Mouse (Mus musculus) forebrain, embryonic 12.5 days (tissue): ENCODE measurements around the gene Rala. TPM values are rescaled to one million over a fixed set of nuclear protein-coding genes. Genes with fewer than 3 reads are reported as not detected.

ENCODE experiments used
- ATAC-seq: fragments of 200-750 bp; cut with Nextera tagmentation; 2 replicates; pipeline ENCODE4 v1.8.0; 2017; ENCODE audit warnings: moderate TSS enrichment; ENCODE audit not compliant: low FRiP score
- H3K27ac ChIP-seq: fragments of 300-500 bp; sonication (generic); 2 replicates; pipeline ENCODE4 v1.5.1; 2016; ENCODE audit warnings: mild to moderate bottlenecking
- H3K27me3 ChIP-seq: fragments of 300-500 bp; sonication (generic); 2 replicates; pipeline ENCODE4 v1.6.1; 2016; ENCODE audit warnings: mild to moderate bottlenecking
- H3K36me3 ChIP-seq: fragments of 300-500 bp; sonication (generic); replicated peaks from 2 replicates; pipeline ENCODE4 v1.6.1; 2016; ENCODE audit warnings: mild to moderate bottlenecking
- H3K4me1 ChIP-seq: fragments of 300-500 bp; sonication (generic); 2 replicates; pipeline ENCODE4 v1.6.1; 2016
- H3K4me2 ChIP-seq: fragments of 300-500 bp; sonication (generic); 2 replicates; pipeline ENCODE4 v1.6.1; 2016; ENCODE audit warnings: mild to moderate bottlenecking, moderate library complexity
- H3K4me3 ChIP-seq: fragments of 300-500 bp; sonication (generic); replicated peaks from 2 replicates; pipeline ENCODE4 v1.5.1; 2016; ENCODE audit warnings: mild to moderate bottlenecking
- H3K9ac ChIP-seq: fragments of 300-500 bp; sonication (generic); 2 replicates; pipeline ENCODE4 v1.6.1; 2016; ENCODE audit warnings: mild to moderate bottlenecking
- H3K9me3 ChIP-seq: fragments of 300-500 bp; sonication (generic); 2 replicates; pipeline ENCODE4 v1.6.1; 2016
- WGBS: fragments of 180-500 bp; shearing (Covaris S2); methylation state at CpG from one replicate; pipeline ENCODE4 v1.1.7; 2016; 5-methylcytosine and 5-hydroxymethylcytosine counted together
- polyA plus RNA-seq: library from polyadenylated mRNA; unstranded; fragments of >200 nt; fragmentation: Nextera tagmentation; extraction: Ambion mirVana; gene quantifications from 2 replicates; pipeline ENCODE4 v1.2.1, GENCODE M21; 2016

Rala gene
- polyA plus RNA-seq, 1 experiment from 2014 or later: 134 TPM

DNA sequence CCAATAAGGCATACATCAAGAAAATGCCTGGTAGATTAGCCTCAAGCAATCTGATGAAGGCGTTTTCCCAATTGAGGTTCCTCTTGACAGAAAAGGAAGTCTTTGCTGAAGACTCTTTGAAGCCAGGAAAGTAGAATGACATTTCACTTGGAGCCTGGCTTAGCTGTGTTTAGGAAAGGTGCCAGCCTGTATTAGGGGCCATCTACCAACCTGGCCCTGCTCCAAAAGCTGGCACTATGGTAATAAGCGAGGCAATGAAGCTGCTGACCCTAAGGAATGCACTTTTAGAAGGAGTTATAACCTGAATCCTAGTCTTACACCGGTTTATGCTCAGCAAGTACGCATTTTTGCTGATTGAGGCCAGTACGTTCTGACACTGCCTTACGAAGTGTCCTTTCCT is 83.5 kb downstream of the Rala start:
- H3K27ac ChIP-seq: no peak overlapping the region
- ATAC-seq: no peak
- no peaks in the 10 kb centered on the region for H3K36me3 ChIP-seq
- no peak overlapping the region for H3K4me2 ChIP-seq
- 92% methylated on average over 6 of the region's 6 CpGs for WGBS
- H3K9ac ChIP-seq: no peak overlapping the region
- no peaks in the 10 kb centered on the region for H3K27me3 ChIP-seq
- H3K4me3 ChIP-seq: no peak overlapping the region
- no peaks in the 10 kb centered on the region for H3K9me3 ChIP-seq
- H3K4me1 ChIP-seq: peaks cover 3% of the 10 kb centered on the region

DNA sequence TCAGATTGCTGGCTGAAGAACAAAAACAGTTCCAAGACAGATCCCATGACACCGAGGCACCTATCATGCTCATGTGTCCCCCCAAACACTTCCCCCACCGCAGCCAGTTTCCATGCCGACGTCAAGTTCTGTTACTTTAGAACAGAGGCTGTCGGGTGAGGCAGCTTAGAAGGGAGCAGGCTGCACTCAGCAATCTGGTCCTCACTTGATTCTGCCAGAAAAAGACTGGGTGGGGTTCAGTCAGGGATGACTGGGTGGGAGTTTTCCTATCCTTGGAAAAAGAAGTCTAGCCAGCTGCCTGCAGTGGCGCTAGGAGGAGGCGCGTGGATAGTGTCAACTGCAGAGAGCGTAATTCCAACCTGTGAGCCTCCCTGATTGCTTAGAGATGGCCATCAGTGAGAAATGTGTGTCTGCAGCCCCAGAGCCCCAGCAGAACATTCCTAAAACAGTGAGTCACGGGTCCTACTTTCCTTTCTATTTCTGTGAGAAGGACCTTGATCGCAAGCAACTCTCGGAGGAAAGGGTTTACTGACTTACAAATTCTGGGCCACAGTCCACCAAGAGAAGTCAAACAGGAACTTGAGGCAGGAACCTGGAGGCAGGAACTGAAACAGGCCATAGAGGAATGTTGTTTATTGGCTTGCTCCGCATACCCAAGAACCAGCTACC is 84.5 kb downstream of the Rala start:
- peaks cover 6% of the 10 kb centered on the region for H3K4me1 ChIP-seq
- H3K4me3 ChIP-seq: no peak overlapping the region
- no peaks in the 10 kb centered on the region for H3K36me3 ChIP-seq
- no peak overlapping the region for H3K27ac ChIP-seq
- H3K27me3 ChIP-seq: no peaks in the 10 kb centered on the region
- no peaks in the 10 kb centered on the region for H3K9me3 ChIP-seq
- no peak overlapping the region for H3K9ac ChIP-seq
- no peak overlapping the region for H3K4me2 ChIP-seq
- ATAC-seq: no peak
- WGBS: 87% methylated on average over 13 of the region's 13 CpGs

DNA sequence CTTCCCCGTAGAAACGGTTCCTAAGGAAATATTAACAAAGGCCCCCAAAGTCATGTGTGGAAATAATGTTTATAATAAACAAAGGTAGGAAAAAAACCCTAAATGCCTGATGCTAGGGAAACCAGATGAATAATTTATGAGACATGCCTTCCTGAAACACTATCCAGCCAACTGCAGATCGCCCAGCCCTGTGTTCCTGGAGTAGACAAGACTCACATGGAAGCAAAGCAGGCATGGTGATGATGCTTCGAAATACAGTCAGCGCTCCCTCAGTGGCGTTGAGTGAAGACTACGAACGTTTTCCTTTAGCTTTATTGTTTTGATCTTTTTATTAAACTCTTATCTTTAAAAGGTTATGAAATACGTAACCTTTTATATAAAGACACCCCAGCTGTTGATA is 87.0 kb downstream of the Rala start:
- 80% methylated on average over 9 of the region's 9 CpGs for WGBS
- ATAC-seq: no peak

DNA sequence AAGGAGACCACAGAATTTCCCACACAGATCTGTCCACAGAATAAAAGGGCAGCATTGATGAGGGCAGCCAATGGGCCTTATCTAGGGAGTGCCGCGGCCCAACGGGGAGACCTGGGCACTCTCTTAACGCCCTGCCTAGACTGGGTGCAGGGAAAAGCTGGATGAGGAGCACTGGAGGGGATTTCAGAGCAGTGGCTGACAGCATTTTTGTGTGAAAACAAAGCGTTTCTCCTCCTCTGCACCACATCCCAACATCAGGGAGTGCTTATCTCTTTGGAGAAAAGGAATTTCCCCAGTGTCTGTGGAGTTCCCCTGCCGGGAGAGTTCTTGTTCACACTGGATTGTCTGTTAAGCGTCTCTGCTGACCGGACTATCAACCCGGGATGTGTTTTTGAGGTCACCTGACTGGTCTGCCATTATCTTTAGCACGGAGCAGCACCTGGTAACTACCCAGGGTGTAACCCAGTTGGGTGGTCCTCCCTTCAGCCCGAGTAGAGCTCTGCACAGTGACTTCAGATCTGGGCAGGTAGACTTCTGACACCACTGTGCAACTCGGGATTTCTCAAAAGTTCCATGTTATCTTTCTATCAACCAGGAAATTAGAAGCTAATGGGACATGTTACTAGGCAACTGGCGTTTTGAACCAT is 88.4 kb downstream of the Rala start:
- H3K4me3 ChIP-seq: no peak overlapping the region
- no peaks in the 10 kb centered on the region for H3K9me3 ChIP-seq
- 9% methylated on average over 13 of the region's 13 CpGs for WGBS
- no peak overlapping the region for H3K27ac ChIP-seq
- H3K36me3 ChIP-seq: no peaks in the 10 kb centered on the region
- no peak for ATAC-seq
- H3K9ac ChIP-seq: no peak overlapping the region
- H3K4me1 ChIP-seq: peaks cover 6% of the 10 kb centered on the region
- H3K4me2 ChIP-seq: peak overlapping the region; percentile 8; the same call in 1 of the 2 replicates
- H3K27me3 ChIP-seq: no peaks in the 10 kb centered on the region

More for the DNA sequence above, 87.0 kb downstream of the Rala start:
- Histone ChIP-seq H3K4me2 (no peak overlapping the region), H3K4me1 (peaks cover 6% of the 10 kb centered on the region), H3K36me3 (no peaks in the 10 kb centered on the region), H3K27ac (no peak overlapping the region), H3K9me3 (no peaks in the 10 kb centered on the region), H3K27me3 (no peaks in the 10 kb centered on the region), H3K4me3 (no peak overlapping the region), H3K9ac (no peak overlapping the region)

DNA sequence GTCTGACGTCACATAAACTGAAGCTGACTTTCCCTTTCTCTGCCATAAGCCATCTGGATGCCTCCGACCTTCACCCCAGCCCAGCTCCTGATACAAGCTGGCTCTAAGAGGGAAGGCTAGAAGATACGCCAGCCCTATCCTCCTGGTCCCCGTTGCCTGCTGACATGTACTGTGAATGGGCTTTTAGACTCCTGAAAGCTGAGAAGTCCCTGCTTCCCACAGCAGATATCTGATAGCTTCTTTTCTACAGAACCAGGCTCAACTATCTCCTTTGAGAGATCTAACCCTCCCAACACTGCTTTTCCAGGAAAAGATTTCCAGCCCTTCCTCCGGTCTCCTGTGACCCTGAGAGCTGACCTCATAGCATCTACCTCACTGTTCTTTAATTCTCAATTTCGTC is 89.3 kb downstream of the Rala start:
- Histone ChIP-seq H3K9me3 (no peaks in the 10 kb centered on the region), H3K27ac (no peak overlapping the region), H3K36me3 (no peaks in the 10 kb centered on the region), H3K4me2 (no peak overlapping the region), H3K9ac (no peak overlapping the region), H3K4me3 (no peak overlapping the region), H3K4me1 (peaks cover 6% of the 10 kb centered on the region), H3K27me3 (no peaks in the 10 kb centered on the region)
- WGBS: 64% methylated on average over 6 of the region's 6 CpGs
- no peak for ATAC-seq

DNA sequence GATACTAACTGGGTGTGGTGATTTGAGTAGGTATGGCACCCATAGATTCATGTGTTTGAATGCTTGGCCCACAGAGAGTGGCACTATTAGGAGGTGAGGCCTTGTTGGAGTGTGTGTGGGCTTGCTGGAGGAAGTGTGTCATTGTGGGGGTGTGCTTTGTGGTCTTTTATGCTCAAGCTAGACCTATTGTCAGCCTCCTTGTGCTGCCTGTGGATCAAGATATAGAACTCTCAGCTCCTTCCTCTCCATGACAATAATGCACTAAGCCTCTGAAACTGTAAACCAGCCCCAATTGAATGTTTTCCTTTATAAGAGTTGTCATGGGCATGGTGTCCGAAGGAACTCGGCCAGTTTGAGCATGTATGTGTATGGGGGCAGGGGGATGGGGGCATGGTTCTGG is 100.7 kb downstream of the Rala start:
- 73% methylated on average over 2 of the region's 2 CpGs for WGBS
- ATAC-seq: no peak
- H3K36me3 ChIP-seq: no peaks in the 10 kb centered on the region
- no peak overlapping the region for H3K4me2 ChIP-seq
- H3K4me1 ChIP-seq: no peaks in the 10 kb centered on the region
- H3K4me3 ChIP-seq: no peak overlapping the region
- H3K27me3 ChIP-seq: no peaks in the 10 kb centered on the region
- H3K9me3 ChIP-seq: no peaks in the 10 kb centered on the region
- H3K27ac ChIP-seq: no peak overlapping the region
- H3K9ac ChIP-seq: no peak overlapping the region

DNA sequence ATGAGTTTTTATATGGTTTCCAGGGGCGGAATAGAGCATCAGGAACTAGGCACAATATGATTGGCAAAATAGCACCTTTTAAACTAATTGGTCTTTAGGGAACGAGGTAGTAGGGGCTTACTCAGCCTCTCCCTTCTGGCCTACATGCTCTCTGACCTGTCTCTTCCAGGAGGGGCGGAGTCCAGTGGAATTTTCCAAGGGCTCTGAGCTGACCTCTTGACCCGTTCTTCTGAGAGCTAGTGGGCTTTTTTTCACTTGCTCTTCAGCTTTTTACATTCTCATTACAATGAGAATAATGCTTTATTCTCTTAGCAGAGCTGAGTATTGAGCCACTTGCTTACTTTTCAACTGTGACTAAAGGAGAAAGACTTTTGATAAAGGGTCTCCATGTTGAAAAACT is 101.3 kb downstream of the Rala start:
- no peaks in the 10 kb centered on the region for H3K4me1 ChIP-seq
- 25% methylated on average over 4 of the region's 4 CpGs for WGBS
- no peaks in the 10 kb centered on the region for H3K9me3 ChIP-seq
- ATAC-seq: no peak
- H3K36me3 ChIP-seq: no peaks in the 10 kb centered on the region
- no peak overlapping the region for H3K9ac ChIP-seq
- no peak overlapping the region for H3K27ac ChIP-seq
- H3K27me3 ChIP-seq: no peaks in the 10 kb centered on the region
- H3K4me3 ChIP-seq: no peak overlapping the region
- H3K4me2 ChIP-seq: no peak overlapping the region

DNA sequence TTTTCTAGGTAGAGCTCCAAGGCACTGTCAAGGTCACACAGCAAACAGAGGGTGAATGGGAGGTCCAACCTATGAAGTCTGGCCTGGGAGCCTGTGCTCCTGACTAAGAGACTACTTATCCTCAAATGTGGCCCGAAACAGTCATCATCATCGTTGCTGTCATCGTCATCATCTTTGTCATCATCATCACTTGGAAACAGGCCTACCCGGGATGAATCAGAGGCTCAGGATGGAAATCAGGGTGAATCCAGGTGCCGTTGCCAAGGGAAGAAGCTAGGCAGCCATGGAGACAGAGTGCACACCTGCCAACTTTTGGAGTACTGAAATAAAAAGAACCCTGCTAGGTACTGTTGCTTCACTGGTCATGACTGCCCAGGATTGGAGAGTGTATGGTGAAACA is 104.9 kb downstream of the Rala start:
- Histone ChIP-seq H3K27me3 (no peaks in the 10 kb centered on the region), H3K9me3 (no peaks in the 10 kb centered on the region), H3K4me1 (no peaks in the 10 kb centered on the region), H3K27ac (no peak overlapping the region), H3K36me3 (no peaks in the 10 kb centered on the region), H3K4me3 (no peak overlapping the region), H3K9ac (no peak overlapping the region), H3K4me2 (no peak overlapping the region)
- 91% methylated on average over 5 of the region's 5 CpGs for WGBS
- no peak for ATAC-seq

DNA sequence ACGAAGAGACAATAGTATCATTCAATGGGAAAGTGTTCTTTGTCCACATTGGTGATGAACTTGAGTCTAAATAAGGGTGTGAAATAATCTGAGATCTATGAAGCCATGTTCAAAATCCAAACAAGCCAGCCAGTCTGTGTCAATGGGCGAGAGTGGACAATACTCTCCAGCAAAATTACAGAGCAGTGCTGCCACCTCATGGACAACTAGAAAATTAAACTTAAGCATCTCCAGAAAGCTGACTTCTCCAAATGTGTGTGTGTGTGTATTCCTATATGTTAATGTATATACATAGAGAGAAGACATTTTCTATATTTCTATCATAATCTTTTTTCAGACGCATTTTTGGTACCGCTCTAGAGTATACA is 105.6 kb downstream of the Rala start:
- WGBS: 28% methylated on average over 4 of the region's 4 CpGs
- no peak overlapping the region for H3K4me3 ChIP-seq
- no peak overlapping the region for H3K9ac ChIP-seq
- H3K27ac ChIP-seq: no peak overlapping the region
- no peak overlapping the region for H3K4me2 ChIP-seq
- no peaks in the 10 kb centered on the region for H3K4me1 ChIP-seq
- peak; percentile 73; the same call in 1 of the 2 replicates for ATAC-seq
- no peaks in the 10 kb centered on the region for H3K36me3 ChIP-seq
- no peaks in the 10 kb centered on the region for H3K27me3 ChIP-seq
- H3K9me3 ChIP-seq: no peaks in the 10 kb centered on the region

DNA sequence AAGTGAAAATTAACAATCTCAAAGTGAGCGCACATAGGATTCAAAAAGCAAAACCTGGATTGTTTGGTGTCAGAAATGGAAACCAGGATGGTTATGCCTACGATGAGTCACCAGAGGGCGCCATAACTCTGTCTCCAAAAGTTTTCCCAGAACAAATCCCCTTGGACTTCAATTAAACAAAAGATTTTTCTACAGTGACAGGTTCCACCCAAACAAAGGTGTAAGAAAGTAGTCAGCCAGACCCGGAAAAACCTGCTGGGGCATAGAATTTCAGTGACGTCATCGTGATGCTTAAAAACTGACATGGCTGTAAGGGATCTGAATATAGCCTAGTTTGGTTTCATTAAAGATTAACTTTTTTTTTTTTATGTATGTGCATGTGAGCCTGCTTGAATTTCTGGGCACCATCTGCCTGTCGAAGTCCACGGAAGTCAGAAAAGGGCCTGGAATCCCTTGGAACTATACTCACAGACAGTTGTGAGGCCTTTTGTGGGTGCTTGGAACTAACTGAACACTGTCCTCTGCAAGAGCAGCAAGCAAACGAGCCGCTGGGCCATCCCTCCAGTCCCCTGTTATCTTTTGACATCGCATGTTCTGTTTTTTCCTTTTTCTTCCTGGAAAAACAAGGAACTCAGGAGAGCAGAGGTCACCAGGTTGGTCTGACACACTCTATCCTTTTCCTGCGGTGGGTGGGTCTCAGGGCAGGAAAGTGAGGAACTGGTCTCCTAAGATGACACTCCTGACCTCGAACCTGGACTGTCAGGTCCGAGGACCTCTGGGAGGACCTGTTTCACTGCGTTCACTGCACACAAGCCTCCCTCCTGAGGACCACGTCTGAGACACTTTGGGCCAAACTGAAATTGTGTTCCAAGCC is 106.2 kb downstream of the Rala start:
- no peaks in the 10 kb centered on the region for H3K27me3 ChIP-seq
- peak; percentile 55; the same call in 1 of the 2 replicates for ATAC-seq
- H3K4me2 ChIP-seq: no peak overlapping the region
- H3K9me3 ChIP-seq: no peaks in the 10 kb centered on the region
- H3K4me1 ChIP-seq: no peaks in the 10 kb centered on the region
- no peak overlapping the region for H3K9ac ChIP-seq
- 44% methylated on average over 16 of the region's 16 CpGs for WGBS
- H3K27ac ChIP-seq: no peak overlapping the region
- H3K36me3 ChIP-seq: no peaks in the 10 kb centered on the region
- H3K4me3 ChIP-seq: no peak overlapping the region

DNA sequence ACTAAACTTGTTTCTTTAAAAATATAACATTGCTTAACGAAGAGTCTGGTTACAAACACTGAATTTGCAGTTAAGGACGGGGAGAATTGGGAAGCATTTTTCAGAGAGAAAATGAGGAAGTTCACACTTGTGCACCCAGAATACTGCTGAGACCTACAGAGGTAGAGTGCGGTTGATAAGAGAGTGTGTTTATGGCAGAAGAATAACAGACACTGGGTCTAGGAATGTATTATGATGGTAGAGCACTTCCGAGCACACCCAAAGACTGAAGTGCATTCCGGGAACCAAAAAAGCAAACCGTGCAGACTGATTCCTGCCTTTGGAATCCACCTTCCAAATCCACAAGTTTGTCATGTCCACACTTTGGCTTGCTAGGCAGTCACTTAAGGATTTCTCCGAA is 107.2 kb downstream of the Rala start:
- WGBS: 85% methylated on average over 7 of the region's 7 CpGs
- no peaks in the 10 kb centered on the region for H3K4me1 ChIP-seq
- no peaks in the 10 kb centered on the region for H3K9me3 ChIP-seq
- no peak overlapping the region for H3K4me2 ChIP-seq
- H3K27ac ChIP-seq: no peak overlapping the region
- H3K36me3 ChIP-seq: no peaks in the 10 kb centered on the region
- no peak for ATAC-seq
- no peak overlapping the region for H3K9ac ChIP-seq
- H3K4me3 ChIP-seq: no peak overlapping the region
- no peaks in the 10 kb centered on the region for H3K27me3 ChIP-seq

DNA sequence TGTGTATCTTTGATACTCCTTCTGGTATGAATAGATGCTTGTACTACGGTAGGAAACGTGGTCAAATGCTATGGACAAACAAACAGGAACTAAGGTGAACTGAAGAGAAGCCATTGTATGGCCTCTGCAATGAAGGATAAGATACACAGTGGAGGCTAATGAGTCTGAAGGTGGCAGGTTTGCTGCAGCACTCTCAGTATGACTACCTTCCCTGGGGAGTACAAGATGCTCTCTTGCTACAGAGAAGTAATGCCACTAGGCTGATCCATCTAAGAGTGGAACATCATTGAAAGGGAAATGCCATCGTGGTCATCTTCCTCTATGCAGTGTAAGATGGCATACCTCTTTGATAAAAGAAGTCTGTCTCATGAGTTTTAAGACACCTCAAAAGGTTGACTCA is 111.1 kb downstream of the Rala start:
- WGBS: 72% methylated on average over 3 of the region's 3 CpGs
- Histone ChIP-seq H3K9me3 (no peaks in the 10 kb centered on the region), H3K4me3 (no peak overlapping the region), H3K9ac (no peak overlapping the region), H3K27me3 (no peaks in the 10 kb centered on the region), H3K27ac (no peak overlapping the region), H3K36me3 (no peaks in the 10 kb centered on the region), H3K4me1 (no peaks in the 10 kb centered on the region), H3K4me2 (no peak overlapping the region)
- ATAC-seq: no peak
